Mouse (Mus musculus) midbrain, embryonic 14.5 days (tissue): ENCODE results near the gene Fam206a. TPM values are rescaled to one million over a fixed set of nuclear protein-coding genes. Genes with fewer than 3 reads are reported as not detected.

ENCODE experiments used
- ATAC-seq: fragments of 200-750 bp; cut with Nextera tagmentation; 2 replicates; pipeline ENCODE4 v1.8.0; 2017; ENCODE audit warnings: moderate number of reproducible peaks, moderate library complexity; ENCODE audit not compliant: low FRiP score, low TSS enrichment
- DNase-seq: peaks from one replicate; pipeline ENCODE4 v3.0.0-alpha.2; 2015
- H3K27ac ChIP-seq: fragments of 300-500 bp; sonication (generic); replicated peaks from 2 replicates; pipeline ENCODE4 v1.5.1; 2014; ENCODE audit warnings: mild to moderate bottlenecking, low read depth, low read length, moderate library complexity
- H3K27me3 ChIP-seq: fragments of 300-500 bp; sonication (generic); 2 replicates; pipeline ENCODE4 v1.6.1; 2014; ENCODE audit warnings: low read length, control low read depth, mixed read lengths; ENCODE audit not compliant: control insufficient read depth, insufficient read depth
- H3K36me3 ChIP-seq: fragments of 300-500 bp; sonication (generic); 2 replicates; pipeline ENCODE4 v1.6.1; 2014; ENCODE audit warnings: low read length, control low read depth; ENCODE audit not compliant: control insufficient read depth, insufficient read depth
- H3K4me1 ChIP-seq: fragments of 300-500 bp; sonication (generic); 2 replicates; pipeline ENCODE4 v1.6.1; 2014; ENCODE audit warnings: mild to moderate bottlenecking, antibody characterized with exemption, low read length, control low read depth; ENCODE audit not compliant: control insufficient read depth, insufficient read depth
- H3K4me2 ChIP-seq: fragments of 300-500 bp; sonication (generic); 2 replicates; pipeline ENCODE4 v1.6.1; 2014; ENCODE audit warnings: mild to moderate bottlenecking, low read length, moderate library complexity
- H3K4me3 ChIP-seq: fragments of 300-500 bp; sonication (generic); replicated peaks from 2 replicates; pipeline ENCODE4 v1.5.1; 2014; ENCODE audit warnings: low read depth, low read length
- H3K9ac ChIP-seq: fragments of 300-500 bp; sonication (generic); replicated peaks from 2 replicates; pipeline ENCODE4 v1.6.1; 2014; ENCODE audit warnings: mild to moderate bottlenecking, low read length, moderate library complexity
- H3K9me3 ChIP-seq: fragments of 300-500 bp; sonication (generic); 2 replicates; pipeline ENCODE4 v1.6.1; 2016; ENCODE audit warnings: low read length, control low read depth, mixed read lengths; ENCODE audit not compliant: control insufficient read depth
- WGBS: fragments of 180-500 bp; shearing (Covaris S2); extraction: QIAGEN DNeasy Blood & Tissue Kit; methylation state at CpG from one replicate; pipeline ENCODE4 v1.1.7; 2014; 5-methylcytosine and 5-hydroxymethylcytosine counted together
- polyA plus RNA-seq: library from polyadenylated mRNA; unstranded; fragments of >200 nt; fragmentation: Nextera tagmentation; extraction: Ambion mirVana; gene quantifications from 2 replicates; pipeline ENCODE4 v1.2.1, GENCODE M21; 2014

Gene Fam206a
- polyA plus RNA-seq, 1 experiment from 2014 or later = 17.4 TPM

DNA sequence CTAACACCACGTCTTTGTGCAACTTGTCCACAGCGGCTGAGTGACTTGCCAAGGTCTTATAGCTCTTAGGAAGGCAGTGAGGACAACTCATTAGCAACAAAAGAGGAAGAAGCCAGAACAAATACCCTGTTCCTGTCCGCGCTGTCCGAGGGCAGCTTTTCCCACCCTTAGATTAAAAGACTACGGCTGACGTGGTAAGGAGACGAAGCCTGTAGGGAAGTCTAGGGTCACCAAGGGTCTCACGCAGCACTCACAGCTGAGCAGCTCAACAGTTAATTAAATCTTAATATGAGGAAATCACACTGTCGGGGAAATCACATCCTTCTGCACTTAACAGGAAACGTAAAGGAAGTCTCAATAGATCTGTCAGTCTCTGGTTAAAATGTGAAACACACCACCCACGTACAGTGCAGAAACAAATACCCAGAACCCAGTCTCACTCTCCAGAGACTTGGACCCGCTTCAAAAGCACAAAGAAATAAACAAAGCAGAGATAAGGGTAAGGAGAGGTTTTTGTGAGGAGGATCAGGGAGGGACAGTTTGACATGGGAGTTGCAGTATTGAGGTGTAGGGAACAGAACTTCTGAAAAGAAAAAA, 29.0 kb downstream of the Fam206a start:
- no peaks in the 10 kb centered on the region for H3K4me1 ChIP-seq
- no peak overlapping the region for H3K27ac ChIP-seq
- H3K27me3 ChIP-seq = no peaks in the 10 kb centered on the region
- H3K9ac ChIP-seq = no peak overlapping the region
- no peak overlapping the region for H3K4me2 ChIP-seq
- 79% methylated on average over 13 of the region's 13 CpGs for WGBS
- DNase-seq = no peak
- ATAC-seq = no peak
- peaks cover 76% of the 10 kb centered on the region for H3K36me3 ChIP-seq
- no peak overlapping the region for H3K4me3 ChIP-seq
- no peaks in the 10 kb centered on the region for H3K9me3 ChIP-seq

DNA sequence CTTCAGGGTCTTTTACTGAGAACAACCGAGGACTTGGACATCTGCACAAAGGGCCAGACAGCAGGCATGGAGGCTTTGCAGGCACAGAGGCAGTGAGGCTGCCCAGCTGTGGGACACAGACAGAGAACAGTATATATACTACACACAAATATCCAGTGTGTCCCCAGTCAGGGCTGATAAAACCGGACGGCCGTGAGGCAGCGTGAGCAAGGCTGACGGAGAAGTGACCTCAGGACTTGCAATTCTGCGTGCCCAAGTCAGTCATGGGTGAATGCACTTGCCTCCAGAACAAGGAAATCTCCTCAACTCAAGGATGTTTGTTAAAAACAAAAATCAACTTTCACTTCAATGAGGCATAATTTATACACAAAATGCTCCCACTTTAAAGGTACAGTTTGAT, 29.9 kb downstream of the Fam206a start:
- H3K4me2 ChIP-seq = no peak overlapping the region
- WGBS = 85% methylated on average over 7 of the region's 7 CpGs
- no peak overlapping the region for H3K4me3 ChIP-seq
- H3K9me3 ChIP-seq = no peaks in the 10 kb centered on the region
- H3K27me3 ChIP-seq = no peaks in the 10 kb centered on the region
- no peak for DNase-seq
- no peak for ATAC-seq
- H3K36me3 ChIP-seq = peaks cover 78% of the 10 kb centered on the region
- no peaks in the 10 kb centered on the region for H3K4me1 ChIP-seq
- H3K27ac ChIP-seq = no peak overlapping the region
- H3K9ac ChIP-seq = no peak overlapping the region

DNA sequence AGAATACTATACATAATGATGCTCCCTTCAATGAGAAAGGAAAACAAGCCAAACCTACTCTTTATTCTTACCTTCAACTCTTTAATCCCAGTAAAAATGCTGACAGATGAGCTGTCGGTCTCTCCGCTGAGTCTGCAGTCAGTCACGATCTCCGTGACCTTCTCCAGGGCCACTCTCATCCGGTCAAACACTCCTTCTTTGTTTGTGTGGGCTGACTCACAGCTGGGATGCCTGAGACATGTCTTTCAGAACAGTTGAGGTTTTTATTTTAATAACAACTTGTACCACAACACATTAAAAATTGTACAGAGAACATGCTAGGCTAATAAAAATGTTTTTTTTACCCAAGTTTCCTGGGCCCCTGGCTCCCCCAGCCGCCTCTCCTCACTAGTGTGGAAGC, 35.5 kb downstream of the Fam206a start:
- no peak for ATAC-seq
- H3K27ac ChIP-seq = no peak overlapping the region
- no peaks in the 10 kb centered on the region for H3K4me1 ChIP-seq
- H3K36me3 ChIP-seq = peaks cover 71% of the 10 kb centered on the region
- no peak for DNase-seq
- no peak overlapping the region for H3K4me2 ChIP-seq
- no peak overlapping the region for H3K4me3 ChIP-seq
- no peak overlapping the region for H3K9ac ChIP-seq
- H3K27me3 ChIP-seq = no peaks in the 10 kb centered on the region
- 90% methylated on average over 6 of the region's 6 CpGs for WGBS
- no peaks in the 10 kb centered on the region for H3K9me3 ChIP-seq

DNA sequence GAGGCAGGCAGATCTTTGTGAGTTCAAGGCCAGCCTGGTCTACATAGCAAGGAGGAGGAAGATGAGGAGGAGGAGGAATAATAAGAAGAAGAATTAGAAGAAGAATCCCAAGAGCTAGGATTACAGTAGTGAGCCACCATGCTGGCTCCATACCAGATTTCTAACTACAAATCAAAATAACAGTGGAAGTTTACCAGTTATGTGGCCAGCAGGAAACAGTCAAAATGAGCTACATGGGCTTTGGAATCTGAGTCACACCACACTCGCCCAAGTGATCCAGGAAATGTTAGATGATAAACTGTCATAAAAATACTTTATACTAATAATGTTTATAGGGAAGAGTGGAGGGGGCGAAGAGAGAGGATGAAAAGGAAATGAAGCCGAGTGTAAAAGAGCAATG, 38.2 kb downstream of the Fam206a start:
- ATAC-seq (no peak), DNase-seq (no peak)
- H3K27ac ChIP-seq = no peak overlapping the region
- no peak overlapping the region for H3K9ac ChIP-seq
- H3K36me3 ChIP-seq = peaks cover 56% of the 10 kb centered on the region
- no peaks in the 10 kb centered on the region for H3K4me1 ChIP-seq
- no peaks in the 10 kb centered on the region for H3K27me3 ChIP-seq
- WGBS = 97% methylated on average over 3 of the region's 3 CpGs
- H3K4me2 ChIP-seq = no peak overlapping the region
- no peak overlapping the region for H3K4me3 ChIP-seq
- no peaks in the 10 kb centered on the region for H3K9me3 ChIP-seq

DNA sequence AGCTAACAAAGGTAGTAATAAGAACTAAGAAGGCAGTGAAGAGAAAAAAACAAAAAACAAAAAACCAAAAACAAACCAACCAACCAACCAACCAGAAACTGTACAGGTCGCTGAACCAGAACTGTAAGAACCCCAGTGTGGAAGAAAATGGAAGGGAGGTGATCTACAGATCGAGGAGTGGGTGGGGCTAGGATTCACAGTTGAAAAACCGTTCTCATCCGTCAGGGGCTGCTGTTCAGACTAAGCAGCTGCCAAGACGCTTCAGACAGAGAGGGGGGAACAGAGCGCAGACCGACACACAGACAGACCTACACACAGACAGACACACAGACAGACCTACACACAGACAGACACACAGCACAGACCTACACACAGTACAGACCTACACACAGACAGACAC, 40.4 kb downstream of the Fam206a start:
- H3K4me1 ChIP-seq = no peaks in the 10 kb centered on the region

DNA sequence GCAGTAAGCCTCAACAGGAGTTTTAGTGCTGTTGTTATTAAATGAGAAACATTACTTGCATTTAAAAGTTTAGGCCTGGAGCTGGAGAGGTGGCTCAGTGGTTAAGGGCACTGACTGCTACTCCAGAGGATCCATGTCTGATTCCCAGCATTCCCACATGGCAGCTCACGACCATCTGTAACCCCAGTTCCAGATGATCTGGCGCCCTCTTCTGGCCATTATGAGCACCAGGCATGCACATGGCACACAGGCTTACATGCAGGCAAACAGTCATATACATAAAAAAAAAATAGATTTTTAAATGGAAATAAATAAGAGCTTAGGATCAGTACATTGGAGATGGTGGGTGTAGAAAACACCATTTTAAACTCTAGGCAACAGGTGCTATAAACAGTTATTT, 41.8 kb downstream of the Fam206a start:
- Histone ChIP-seq H3K27me3 (no peaks in the 10 kb centered on the region), H3K4me2 (no peak overlapping the region), H3K9ac (no peak overlapping the region), H3K9me3 (no peaks in the 10 kb centered on the region), H3K4me3 (no peak overlapping the region), H3K4me1 (no peaks in the 10 kb centered on the region), H3K36me3 (peaks cover 36% of the 10 kb centered on the region), H3K27ac (no peak overlapping the region)
- ATAC-seq = no peak
- no peak for DNase-seq
- WGBS = 95% methylated on average over 2 of the region's 2 CpGs

More for the DNA sequence above, 40.4 kb downstream of the Fam206a start:
- no peak overlapping the region for H3K4me3 ChIP-seq
- 74% methylated on average over 7 of the region's 7 CpGs for WGBS
- H3K27me3 ChIP-seq = no peaks in the 10 kb centered on the region
- no peak overlapping the region for H3K27ac ChIP-seq
- H3K4me2 ChIP-seq = no peak overlapping the region
- no peak for ATAC-seq
- H3K9me3 ChIP-seq = no peaks in the 10 kb centered on the region
- peaks cover 49% of the 10 kb centered on the region for H3K36me3 ChIP-seq
- no peak overlapping the region for H3K9ac ChIP-seq
- no peak for DNase-seq

DNA sequence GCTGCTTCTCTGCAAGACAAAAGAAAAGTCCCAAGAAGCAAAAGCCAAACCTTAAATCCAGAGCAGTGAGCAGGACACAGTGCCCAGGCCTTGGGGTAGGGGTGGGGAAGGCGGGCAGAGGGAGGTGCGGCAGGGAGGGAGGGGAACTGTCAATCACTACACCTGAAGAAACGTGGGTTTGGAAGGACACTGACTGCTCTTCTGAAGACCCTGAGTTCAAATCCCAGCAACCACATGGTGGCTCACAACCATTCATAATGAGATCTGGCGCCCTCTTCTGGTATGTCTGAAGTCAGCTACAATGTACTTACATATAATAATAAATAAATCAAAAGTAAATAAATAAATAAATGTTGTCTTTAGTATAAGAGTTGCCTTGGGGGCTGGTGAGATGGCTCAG, 42.8 kb downstream of the Fam206a start:
- Histone ChIP-seq H3K4me3 (no peak overlapping the region), H3K9me3 (no peaks in the 10 kb centered on the region), H3K36me3 (peaks cover 33% of the 10 kb centered on the region), H3K4me2 (no peak overlapping the region), H3K27me3 (no peaks in the 10 kb centered on the region), H3K4me1 (no peaks in the 10 kb centered on the region), H3K27ac (no peak overlapping the region), H3K9ac (no peak overlapping the region)
- DNase-seq (no peak), ATAC-seq (no peak)
- 91% methylated on average over 4 of the region's 4 CpGs for WGBS

DNA sequence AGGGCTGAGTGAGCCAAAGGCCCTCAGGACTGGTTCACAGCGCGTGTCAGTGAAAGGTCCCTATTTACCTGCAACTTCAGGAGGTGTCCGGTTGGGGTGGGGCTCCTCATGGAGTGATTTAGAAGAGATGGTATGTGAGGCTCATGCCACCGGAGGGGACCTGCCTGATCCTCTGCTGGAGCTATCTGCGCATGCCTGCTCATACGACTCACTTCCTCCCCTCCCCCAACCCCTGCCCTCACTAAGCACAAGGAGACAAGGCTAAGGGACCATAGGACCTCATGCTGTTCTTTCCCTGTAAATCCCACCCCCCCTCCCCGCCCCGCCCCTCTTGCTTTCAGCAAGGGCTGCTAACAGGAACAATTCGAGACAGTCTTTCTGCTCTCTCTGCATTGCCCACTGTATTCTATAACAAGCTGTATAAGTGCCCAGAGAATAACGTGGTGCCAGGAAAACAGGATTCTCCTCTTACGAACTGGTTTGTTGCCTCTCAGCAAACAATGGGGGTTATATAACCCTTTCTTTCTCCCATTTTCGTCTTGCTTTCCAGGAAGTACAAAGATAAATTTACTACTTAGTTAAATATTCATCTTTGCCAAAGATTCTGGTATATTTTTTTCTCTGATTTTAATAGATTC, 43.9 kb downstream of the Fam206a start:
- 55% methylated on average over 12 of the region's 12 CpGs for WGBS
- no peaks in the 10 kb centered on the region for H3K27me3 ChIP-seq
- peaks cover 26% of the 10 kb centered on the region for H3K36me3 ChIP-seq
- no peak overlapping the region for H3K9ac ChIP-seq
- no peak overlapping the region for H3K4me2 ChIP-seq
- no peaks in the 10 kb centered on the region for H3K4me1 ChIP-seq
- H3K27ac ChIP-seq = no peak overlapping the region
- no peak overlapping the region for H3K4me3 ChIP-seq
- no peaks in the 10 kb centered on the region for H3K9me3 ChIP-seq
- no peak for ATAC-seq
- no peak for DNase-seq

DNA sequence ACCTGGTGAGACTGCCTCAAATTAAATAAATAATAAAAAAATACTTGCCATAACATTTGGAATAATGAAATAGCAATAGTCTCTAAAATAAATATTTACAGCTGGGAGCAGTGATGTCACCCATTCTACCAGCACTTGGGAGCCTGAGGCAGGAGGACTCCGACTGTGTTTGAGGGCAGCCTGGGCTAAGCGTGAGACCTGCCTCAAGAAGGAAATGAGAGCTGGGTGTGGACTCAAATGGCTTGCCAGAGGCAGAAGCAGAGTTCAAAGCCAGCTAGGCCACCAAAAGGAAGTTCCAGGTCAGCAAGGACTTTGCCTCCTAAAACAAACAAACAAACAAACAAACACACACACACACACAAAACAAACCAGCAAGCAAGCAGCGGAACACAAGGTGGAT, 45.3 kb downstream of the Fam206a start:
- DNase-seq = no peak
- Histone ChIP-seq H3K27me3 (no peaks in the 10 kb centered on the region), H3K27ac (no peak overlapping the region), H3K9me3 (no peaks in the 10 kb centered on the region), H3K9ac (no peak overlapping the region), H3K36me3 (peaks cover 17% of the 10 kb centered on the region), H3K4me3 (no peak overlapping the region), H3K4me1 (no peaks in the 10 kb centered on the region), H3K4me2 (no peak overlapping the region)
- 93% methylated on average over 3 of the region's 3 CpGs for WGBS
- no peak for ATAC-seq
